Comparison of ENCODE assay signal across 18 mouse cellular contexts in genomic region chr1:131473631-131474118, GRCm38 (mm10). TPM values are rescaled to one million over a fixed set of nuclear protein-coding genes. Genes with fewer than 3 reads are reported as not detected.
DNase-seq lines count a peak whose midpoint lies in the region; ATAC-seq and TF ChIP-seq lines count a peak whose summit lies in the region.
"Had no signal": no experiment of that assay in that cellular context is flagged by ENCODE, and none has a peak within 500 bp of the region (broad histone marks: within the 10 kb centered on the region; RNA-seq: fewer than 3 reads in every experiment).

No protein-coding gene starts in this region.

- no peaks in the 10 kb centered on the region for H3K36me3 ChIP-seq in forebrain, embryonic 15.5 days
- no peaks in the 10 kb centered on the region for H3K36me3 ChIP-seq in forebrain, embryonic 12.5 days (replicated peaks)
- no peaks in the 10 kb centered on the region for H3K36me3 ChIP-seq in forebrain, embryonic 16.5 days (ENCODE audit: control insufficient read depth, insufficient read depth)
- H3K36me3 ChIP-seq in splenic B cell, adult 2 months (ENCODE audit: control insufficient read depth, insufficient read depth, low read length, poor library complexity, severe bottlenecking), result no peaks in the 10 kb centered on the region; the same call in 1 of the 2 replicates
- H3K36me3 ChIP-seq: liver, embryonic 15.5 days; neural tube, embryonic 13.5 days had no signal

- no peaks in the 10 kb centered on the region for H3K9me3 ChIP-seq in forebrain, embryonic 15.5 days
- H3K9me3 ChIP-seq in forebrain, embryonic 12.5 days, result no peaks in the 10 kb centered on the region
- H3K9me3 ChIP-seq in forebrain, embryonic 16.5 days (ENCODE audit: control insufficient read depth, low read length), result no peaks in the 10 kb centered on the region
- H3K9me3 ChIP-seq: liver, embryonic 15.5 days; neural tube, embryonic 13.5 days had no signal

- H3K9ac ChIP-seq in forebrain, embryonic 15.5 days (replicated peaks), result no peak overlapping the region
- no peak overlapping the region for H3K9ac ChIP-seq in forebrain, embryonic 12.5 days
- no peak overlapping the region for H3K9ac ChIP-seq in forebrain, embryonic 16.5 days (replicated peaks; ENCODE audit: low read depth, low read length)
- H3K9ac ChIP-seq: liver, embryonic 15.5 days; neural tube, embryonic 13.5 days had no signal

- H3K4me3 ChIP-seq in forebrain, embryonic 15.5 days, result no peak overlapping the region
- no peak overlapping the region for H3K4me3 ChIP-seq in forebrain, embryonic 12.5 days (replicated peaks)
- no peak overlapping the region for H3K4me3 ChIP-seq in left cerebral cortex, adult 2 months
- H3K4me3 ChIP-seq in forebrain, embryonic 16.5 days (replicated peaks; ENCODE audit: low read length), result no peak overlapping the region
- H3K4me3 ChIP-seq: erythroblast, embryonic 14.5 days; liver, embryonic 15.5 days; neural tube, embryonic 13.5 days had no signal

- no peak overlapping the region for H3K4me2 ChIP-seq in forebrain, embryonic 15.5 days (replicated peaks)
- H3K4me2 ChIP-seq in forebrain, embryonic 12.5 days, result no peak overlapping the region
- H3K4me2 ChIP-seq in forebrain, embryonic 16.5 days (ENCODE audit: low read length), result no peak overlapping the region
- H3K4me2 ChIP-seq: liver, embryonic 15.5 days; neural tube, embryonic 13.5 days had no signal

- TF ChIP-seq CTCF in left cerebral cortex, adult 2 months (IDR thresholded peaks at IDR 0.05), result no peak

- H3K27ac ChIP-seq in forebrain, embryonic 15.5 days (replicated peaks), result no peak overlapping the region; the same call in 1 of the 2 replicates
- no peak overlapping the region for H3K27ac ChIP-seq in forebrain, embryonic 12.5 days
- H3K27ac ChIP-seq in left cerebral cortex, adult 2 months, result peak overlapping the region; percentile 9; the same call in 1 of the 2 replicates
- peak overlapping the region; percentile 50; the same call in 1 of the 2 replicates for H3K27ac ChIP-seq in forebrain, embryonic 16.5 days (ENCODE audit: low read length)
- H3K27ac ChIP-seq: liver, embryonic 15.5 days; neural tube, embryonic 13.5 days had no signal

- ATAC-seq in forebrain, embryonic 15.5 days (replicated peaks), result peak; percentile 80
- no peak for ATAC-seq in forebrain, embryonic 12.5 days (ENCODE audit: low FRiP score)
- ATAC-seq in forebrain, embryonic 16.5 days, result peak; percentile 82

- no peaks in the 10 kb centered on the region for H3K27me3 ChIP-seq in forebrain, embryonic 15.5 days
- H3K27me3 ChIP-seq in forebrain, embryonic 12.5 days, result no peaks in the 10 kb centered on the region
- H3K27me3 ChIP-seq in forebrain, embryonic 16.5 days (replicated peaks; ENCODE audit: control insufficient read depth, insufficient read depth, low read length), result no peaks in the 10 kb centered on the region
- H3K27me3 ChIP-seq in splenic B cell, adult 2 months (ENCODE audit: control insufficient read depth, insufficient read depth, low read length, poor library complexity, severe bottlenecking), result no peaks in the 10 kb centered on the region
- H3K27me3 ChIP-seq: liver, embryonic 15.5 days; neural tube, embryonic 13.5 days had no signal

- intact Hi-C loops in left cerebral cortex, adult 2 months (cut with DNase I), result no loop called here
- intact Hi-C loops in left cerebral cortex, postnatal 10 days (cut with DNase I), result no loop called here

- H3K4me1 ChIP-seq in forebrain, embryonic 15.5 days, result peaks cover 27% of the 10 kb centered on the region
- peaks cover 8% of the 10 kb centered on the region for H3K4me1 ChIP-seq in forebrain, embryonic 12.5 days
- peaks cover 3% of the 10 kb centered on the region; the same call in 1 of the 2 replicates for H3K4me1 ChIP-seq in forebrain, embryonic 16.5 days (replicated peaks; ENCODE audit: control insufficient read depth, insufficient read depth, low read length)
- H3K4me1 ChIP-seq: neural tube, embryonic 13.5 days had no signal

- no peak for DNase-seq in left cerebral cortex, adult 2 months (ENCODE audit: extremely low spot score in 1 of 2, low spot score in 2 of 2)
- no peak for DNase-seq in left cerebral cortex, postnatal 10 days (ENCODE audit: extremely low spot score in 1 of 2, low spot score in 2 of 2)
- peak; percentile 44 for DNase-seq in splenic B cell, adult 2 months (ENCODE audit: low read depth, low spot score)
- no peak for DNase-seq in Muller cell, postnatal 12 days (ENCODE audit: inconsistent ontology term)
- DNase-seq in cerebellum, adult 9-11 months, result no peak
- DNase-seq: cerebellum, postnatal 36 days; heart, adult 11 months; kidney, adult 2 months; kidney, postnatal 14 days; layer of hippocampus, adult 9-11 months; lung, postnatal 10 days; right cerebral cortex, postnatal 25 days had no signal

RNA-seq across cellular contexts. Expression of gene Srgap2, which starts 53.5 kb away (rescaled TPM):
- 23.3 and 24.2 TPM in 2 replicates for polyA plus RNA-seq in forebrain, embryonic 15.5 days (2015; fragmentation: Nextera tagmentation; extraction: Ambion mirVana)
- polyA plus RNA-seq in forebrain, embryonic 12.5 days (2016; fragmentation: Nextera tagmentation; extraction: Ambion mirVana), result 17.1 and 22.9 TPM in 2 replicates
- total RNA-seq in left cerebral cortex, adult 2 months (2021), result 10 to 100 TPM; 86.4 to 89.3 TPM
- 100 to 1,000 TPM; 137 TPM for total RNA-seq in left cerebral cortex, postnatal 10 days (2021)
- 29.2 and 35.1 TPM in 2 replicates for polyA plus RNA-seq in forebrain, embryonic 16.5 days (2015; fragmentation: Nextera tagmentation; extraction: Ambion mirVana)

RNA-seq across cellular contexts. Expression of gene Fam72a, which starts 54.0 kb away (rescaled TPM):
- polyA plus RNA-seq in forebrain, embryonic 15.5 days (2015; fragmentation: Nextera tagmentation; extraction: Ambion mirVana), result 2.0 and 2.4 TPM in 2 replicates
- polyA plus RNA-seq in forebrain, embryonic 12.5 days (2016; fragmentation: Nextera tagmentation; extraction: Ambion mirVana), result 5.3 and 5.5 TPM in 2 replicates
- total RNA-seq in left cerebral cortex, adult 2 months (2021), result 1 to 10 TPM in 1 of 2 experiments, under 1 TPM in 1; 0.96 to 1.3 TPM
- total RNA-seq in left cerebral cortex, postnatal 10 days (2021), result 1 to 10 TPM; 1.4 to 1.7 TPM
- 1.7 and 3.0 TPM in 2 replicates for polyA plus RNA-seq in forebrain, embryonic 16.5 days (2015; fragmentation: Nextera tagmentation; extraction: Ambion mirVana)

Comparison
In these comparisons a context has a peak if more than half of its experiments do, and no peak if none do; other contexts are left out.
1. H3K27ac ChIP-seq: peak in left cerebral cortex, adult 2 months (single experiment) and forebrain, embryonic 16.5 days (single experiment); none in forebrain, embryonic 15.5 days (single experiment) and forebrain, embryonic 12.5 days (single experiment).